Mouse (Mus musculus): Measurements from ENCODE around the gene Atg7.

DNA sequence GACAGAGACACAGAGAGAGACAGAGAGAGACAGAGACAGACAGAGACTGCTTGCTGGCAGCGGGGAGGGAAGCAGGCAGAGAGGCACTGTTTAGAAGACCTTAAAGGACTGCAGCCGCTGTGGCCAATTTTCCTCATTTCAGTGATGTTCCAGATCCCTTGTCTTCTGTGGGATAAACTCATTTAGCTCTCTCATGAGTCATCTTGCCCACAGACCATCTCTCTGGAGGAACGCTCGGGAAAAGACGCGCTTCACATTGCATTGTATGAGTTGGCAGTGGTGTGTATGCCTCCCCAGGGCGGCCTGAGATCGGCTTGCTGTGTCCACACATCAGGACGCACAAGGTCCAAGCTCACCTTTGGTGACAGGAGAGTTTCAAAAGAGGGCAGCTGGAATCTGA lies 151.8 kb downstream of the Atg7 start:
- no peak for TF ChIP-seq ZNF384 (IDR thresholded peaks at IDR 0.05; ENCODE audit: low read depth, low read length)
- TF ChIP-seq ZC3H11A (IDR thresholded peaks at IDR 0.05; ENCODE audit: borderline replicate concordance, low read depth, low read length), result no peak
- no peak for TF ChIP-seq CHD2 (IDR thresholded peaks at IDR 0.05; ENCODE audit: low read depth, low read length)
- TF ChIP-seq MAFK (IDR thresholded peaks at IDR 0.05; ENCODE audit: insufficient read depth, low read depth, low read length), result no peak
- TF ChIP-seq HCFC1 (IDR thresholded peaks at IDR 0.05; ENCODE audit: borderline replicate concordance, insufficient read depth, low read length), result no peak
